Mouse (Mus musculus) hindbrain, embryonic 11.5 days (tissue): Measurements from ENCODE around the gene Ddx55. TPM values are rescaled to one million over a fixed set of nuclear protein-coding genes. Genes with fewer than 3 reads are reported as not detected.

Experiments
- ATAC-seq: fragments of 200-750 bp; cut with Nextera tagmentation; 2 replicates; pipeline ENCODE4 v1.8.0; 2017; ENCODE audit warnings: mild to moderate bottlenecking, moderate TSS enrichment, moderate library complexity; ENCODE audit not compliant: low FRiP score
- DNase-seq: peaks from one replicate; pipeline ENCODE4 v3.0.0-alpha.2; 2015; ENCODE audit warnings: low spot score
- H3K27ac ChIP-seq: fragments of 300-500 bp; sonication (generic); 2 replicates; pipeline ENCODE4 v1.5.1; 2014; ENCODE audit warnings: mild to moderate bottlenecking, low read depth, low read length
- H3K27me3 ChIP-seq: fragments of 300-500 bp; sonication (generic); 2 replicates; pipeline ENCODE4 v1.6.1; 2014; ENCODE audit warnings: mild to moderate bottlenecking, low read length, moderate library complexity, mixed read lengths; ENCODE audit not compliant: control insufficient read depth, insufficient read depth
- H3K36me3 ChIP-seq: fragments of 300-500 bp; sonication (generic); 2 replicates; pipeline ENCODE4 v1.6.1; 2014; ENCODE audit warnings: mild to moderate bottlenecking, low read length, moderate library complexity, mixed read lengths; ENCODE audit not compliant: control insufficient read depth, insufficient read depth
- H3K4me1 ChIP-seq: fragments of 300-500 bp; sonication (generic); replicated peaks from 2 replicates; pipeline ENCODE4 v1.6.1; 2014; ENCODE audit warnings: low read length, mixed read lengths; ENCODE audit not compliant: control insufficient read depth, insufficient read depth
- H3K4me2 ChIP-seq: fragments of 300-500 bp; sonication (generic); replicated peaks from 2 replicates; pipeline ENCODE4 v1.6.1; 2014; ENCODE audit warnings: mild to moderate bottlenecking, low read depth, low read length
- H3K4me3 ChIP-seq: fragments of 300-500 bp; sonication (generic); 2 replicates; pipeline ENCODE4 v1.5.1; 2014; ENCODE audit warnings: low read depth, low read length
- H3K9ac ChIP-seq: fragments of 300-500 bp; sonication (generic); 2 replicates; pipeline ENCODE4 v1.6.1; 2014; ENCODE audit warnings: low read depth, low read length
- H3K9me3 ChIP-seq: fragments of 300-500 bp; sonication (generic); 2 replicates; pipeline ENCODE4 v1.6.1; 2016; ENCODE audit warnings: low read length; ENCODE audit not compliant: control insufficient read depth
- WGBS: fragments of 180-500 bp; shearing (Covaris S2); extraction: QIAGEN DNeasy Blood & Tissue Kit; methylation state at CpG from one replicate; pipeline ENCODE4 v1.1.7; 2014; 5-methylcytosine and 5-hydroxymethylcytosine counted together
- polyA plus RNA-seq: library from polyadenylated mRNA; unstranded; fragments of >200 nt; fragmentation: Nextera tagmentation; extraction: Ambion mirVana; gene quantifications from 2 replicates; pipeline ENCODE4 v1.2.1, GENCODE M21; 2014

Gene Ddx55
- polyA plus RNA-seq, 1 experiment from 2014 or later, result 17.6 TPM

DNA sequence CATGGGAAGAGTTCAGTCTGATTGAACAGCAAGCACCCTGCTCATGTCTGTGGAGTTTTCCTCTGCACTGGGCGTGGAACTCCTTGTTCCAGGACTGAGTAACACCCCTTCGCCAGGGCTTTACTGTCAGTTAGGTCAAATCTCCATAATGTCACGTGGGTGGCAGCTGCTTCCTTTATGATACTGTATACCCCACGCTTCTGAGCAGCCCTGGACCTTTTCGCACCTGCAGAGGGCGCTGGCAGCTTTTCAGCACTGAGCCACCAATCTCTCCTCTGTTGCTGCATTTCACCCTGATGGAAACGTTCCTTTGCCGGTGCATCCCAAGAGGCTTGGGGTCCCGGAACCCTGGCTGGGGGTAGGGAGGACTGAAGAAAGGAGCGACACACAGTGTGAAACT lies 58.3 kb downstream of the Ddx55 start:
- DNase-seq, result no peak
- H3K4me3 ChIP-seq, result no peak overlapping the region
- no peaks in the 10 kb centered on the region for H3K27me3 ChIP-seq
- no peak overlapping the region for H3K27ac ChIP-seq
- no peaks in the 10 kb centered on the region for H3K9me3 ChIP-seq
- H3K4me1 ChIP-seq, result no peaks in the 10 kb centered on the region
- H3K9ac ChIP-seq, result no peak overlapping the region
- ATAC-seq, result no peak
- H3K4me2 ChIP-seq, result no peak overlapping the region
- WGBS, result 72% methylated on average over 10 of the region's 10 CpGs
- peaks cover 4% of the 10 kb centered on the region; the same call in 1 of the 2 replicates for H3K36me3 ChIP-seq

GRCm38 (mm10) chr5:124614709-124615108 lies 62.0 kb downstream of the Ddx55 start:
- Histone ChIP-seq H3K36me3 (peaks cover 4% of the 10 kb centered on the region; the same call in 1 of the 2 replicates), H3K4me1 (no peaks in the 10 kb centered on the region), H3K4me3 (no peak overlapping the region), H3K4me2 (no peak overlapping the region), H3K27ac (no peak overlapping the region), H3K27me3 (no peaks in the 10 kb centered on the region), H3K9ac (no peak overlapping the region), H3K9me3 (no peaks in the 10 kb centered on the region)
- DNase-seq, result peak; percentile 2
- no peak for ATAC-seq
- 92% methylated on average over 11 of the region's 11 CpGs for WGBS

DNA sequence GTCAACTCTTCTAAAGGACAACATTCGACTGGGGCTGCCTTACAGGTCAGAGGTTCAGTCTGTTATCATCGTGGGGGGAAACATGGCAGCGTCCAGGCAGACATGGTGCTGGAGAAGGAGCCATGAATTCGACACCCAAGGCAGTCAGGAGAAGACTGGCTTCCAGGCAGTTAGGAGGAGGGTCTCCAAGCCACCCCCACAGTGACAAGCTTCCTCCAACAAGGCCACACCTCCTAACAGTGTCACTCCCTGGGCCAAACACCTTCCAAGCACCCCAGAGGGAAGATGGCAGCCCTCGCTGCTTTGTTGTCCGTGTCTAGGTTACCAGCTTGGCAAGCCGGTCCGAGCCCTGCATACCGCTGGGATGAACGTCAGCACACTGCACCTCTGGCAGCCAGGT lies 66.0 kb downstream of the Ddx55 start:
- Histone ChIP-seq H3K9me3 (no peaks in the 10 kb centered on the region), H3K4me3 (no peak overlapping the region), H3K36me3 (no peaks in the 10 kb centered on the region), H3K4me2 (no peak overlapping the region), H3K27ac (no peak overlapping the region), H3K27me3 (no peaks in the 10 kb centered on the region), H3K9ac (no peak overlapping the region), H3K4me1 (no peaks in the 10 kb centered on the region)
- DNase-seq (no peak), ATAC-seq (no peak)
- 88% methylated on average over 10 of the region's 10 CpGs for WGBS

Other genes with a start within 250 kb of the Ddx55 start
- gene Mphosph9, start 224.9 kb upstream of the Ddx55 start, polyA plus RNA-seq, result 15.5 and 20.5 TPM in 2 replicates
- 17.4 and 19.7 TPM in 2 replicates for gene 2810006K23Rik, start 224.8 kb upstream of the Ddx55 start, polyA plus RNA-seq
- gene Cdk2ap1, start 189.8 kb upstream of the Ddx55 start, polyA plus RNA-seq, result 155 and 243 TPM in 2 replicates
- gene Sbno1, start 126.9 kb upstream of the Ddx55 start, polyA plus RNA-seq, result 92.9 and 116 TPM in 2 replicates
- 52.2 and 83.1 TPM in 2 replicates for gene Kmt5a, start 112.9 kb upstream of the Ddx55 start, polyA plus RNA-seq
- gene Rilpl2, start 74.5 kb upstream of the Ddx55 start, polyA plus RNA-seq, result 19.2 and 20.8 TPM in 2 replicates
- gene Snrnp35, start 69.7 kb upstream of the Ddx55 start, polyA plus RNA-seq, result 15.2 and 15.7 TPM in 2 replicates
- 16.4 and 20.7 TPM in 2 replicates for gene Rilpl1, start 21.5 kb upstream of the Ddx55 start, polyA plus RNA-seq
- 474 and 506 TPM in 2 replicates for gene Tmed2, start 12.2 kb upstream of the Ddx55 start, polyA plus RNA-seq
- gene Eif2b1, start 26.3 kb downstream of the Ddx55 start, polyA plus RNA-seq, result 82.2 and 83.5 TPM in 2 replicates
- 74.7 and 74.9 TPM in 2 replicates for gene Gtf2h3, start 26.3 kb downstream of the Ddx55 start, polyA plus RNA-seq
- gene Atp6v0a2, start 75.7 kb downstream of the Ddx55 start, polyA plus RNA-seq, result 41.8 and 43.8 TPM in 2 replicates
- 0.36 and 0.52 TPM in 2 replicates for gene Dnah10, start 172.2 kb downstream of the Ddx55 start, polyA plus RNA-seq